Mouse (Mus musculus) forebrain, embryonic 15.5 days (tissue): Measurements from ENCODE around the gene Cdk7. TPM values are rescaled to one million over a fixed set of nuclear protein-coding genes. Genes with fewer than 3 reads are reported as not detected.

Source experiments
- ATAC-seq: fragments of 200-750 bp; cut with Nextera tagmentation; replicated peaks from 2 replicates; pipeline ENCODE4 v1.8.0; 2017; ENCODE audit warnings: mild to moderate bottlenecking, moderate TSS enrichment, moderate library complexity
- H3K27ac ChIP-seq: fragments of 300-500 bp; sonication (generic); replicated peaks from 2 replicates; pipeline ENCODE4 v1.5.1; 2015; ENCODE audit warnings: mild to moderate bottlenecking, inconsistent platforms
- H3K27me3 ChIP-seq: fragments of 300-500 bp; sonication (generic); 2 replicates; pipeline ENCODE4 v1.6.1; 2015; ENCODE audit warnings: inconsistent platforms
- H3K36me3 ChIP-seq: fragments of 300-500 bp; sonication (generic); 2 replicates; pipeline ENCODE4 v1.6.1; 2015; ENCODE audit warnings: mild to moderate bottlenecking, inconsistent platforms
- H3K4me1 ChIP-seq: fragments of 300-500 bp; sonication (generic); 2 replicates; pipeline ENCODE4 v1.6.1; 2015; ENCODE audit warnings: inconsistent platforms
- H3K4me2 ChIP-seq: fragments of 300-500 bp; sonication (generic); replicated peaks from 2 replicates; pipeline ENCODE4 v1.6.1; 2015; ENCODE audit warnings: mild to moderate bottlenecking, inconsistent platforms
- H3K4me3 ChIP-seq: fragments of 300-500 bp; sonication (generic); 2 replicates; pipeline ENCODE4 v1.5.1; 2015; ENCODE audit warnings: mild to moderate bottlenecking, inconsistent platforms
- H3K9ac ChIP-seq: fragments of 300-500 bp; sonication (generic); replicated peaks from 2 replicates; pipeline ENCODE4 v1.6.1; 2015; ENCODE audit warnings: mild to moderate bottlenecking, inconsistent platforms
- H3K9me3 ChIP-seq: fragments of 300-500 bp; sonication (generic); 2 replicates; pipeline ENCODE4 v1.6.1; 2016; ENCODE audit warnings: inconsistent platforms
- WGBS: fragments of 180-500 bp; shearing (Covaris S2); methylation state at CpG from one replicate; pipeline ENCODE4 v1.1.7; 2015; ENCODE audit warnings: mixed read lengths; 5-methylcytosine and 5-hydroxymethylcytosine counted together
- polyA plus RNA-seq: library from polyadenylated mRNA; unstranded; fragments of >200 nt; fragmentation: Nextera tagmentation; extraction: Ambion mirVana; gene quantifications from 2 replicates; pipeline ENCODE4 v1.2.1, GENCODE M21; 2015

Gene Cdk7
- polyA plus RNA-seq, 1 experiment from 2014 or later, result 56.2 TPM

- Histone ChIP-seq H3K27ac (no peak overlapping the region), H3K4me3 (peak overlapping the region; percentile 50), H3K4me1 (peaks cover 8% of the 10 kb centered on the region), H3K36me3 (peaks cover 13% of the 10 kb centered on the region), H3K27me3 (no peaks in the 10 kb centered on the region), H3K4me2 (peak overlapping the region; percentile 88), H3K9me3 (no peaks in the 10 kb centered on the region), H3K9ac (no peak overlapping the region)
- 65% methylated on average over 9 of the region's 9 CpGs for WGBS
- no peak for ATAC-seq
Observed at GRCm38 (mm10) chr13:100670181-100670741, 60.5 kb downstream of the Cdk7 start.

DNA sequence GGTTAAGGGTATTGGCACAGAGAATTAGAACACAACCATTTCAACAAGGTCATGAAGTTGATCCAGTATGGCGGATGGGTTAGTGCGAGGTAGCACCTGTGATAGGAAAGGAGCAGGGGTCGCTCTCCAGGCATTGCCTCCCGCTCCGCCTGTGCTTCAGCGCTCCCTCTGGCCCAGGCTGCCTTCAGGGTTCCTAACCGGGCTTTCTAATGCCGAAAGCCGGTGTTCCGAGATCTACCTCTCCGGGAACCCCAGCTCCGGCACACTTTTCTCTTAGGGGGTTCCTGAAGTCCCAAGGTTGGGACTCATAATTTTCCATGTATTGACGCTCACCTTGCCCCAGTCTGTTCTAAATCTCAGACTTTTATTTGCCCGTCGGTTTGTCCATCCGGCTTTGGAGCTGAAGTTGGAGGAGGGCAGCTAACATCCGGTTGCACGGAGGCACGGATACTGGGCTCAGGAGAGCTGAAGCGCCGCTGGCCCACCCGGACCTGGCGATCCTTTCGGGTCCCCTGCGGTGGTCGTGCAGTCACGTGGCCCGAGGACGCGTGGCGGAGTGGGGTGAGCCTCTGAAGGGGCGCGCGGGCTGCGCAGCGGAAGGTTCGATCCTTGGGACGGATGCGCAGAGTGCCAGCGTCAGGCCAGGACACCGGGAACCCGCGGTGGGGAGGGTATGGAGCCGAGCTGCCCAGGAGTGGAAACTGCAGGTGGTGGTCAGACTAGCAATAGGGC is 61.3 kb downstream of the Cdk7 start, which contains the start of gene Ccdc125:
Gene Ccdc125, plus strand, starts transcription at position 427 of the 732 bp plus-strand sequence.
- peak within 1 kb of the TSS; percentile 50 for H3K4me3 ChIP-seq
- WGBS, result under 1% methylated on average over 44 of the region's 44 CpGs
- H3K27me3 ChIP-seq, result no peaks in the 10 kb centered on the region
- H3K4me1 ChIP-seq, result peaks cover 8% of the 10 kb centered on the region
- peaks cover 16% of the 10 kb centered on the region for H3K36me3 ChIP-seq
- no peaks in the 10 kb centered on the region for H3K9me3 ChIP-seq
- peak within 1 kb of the TSS; percentile 51 for H3K9ac ChIP-seq
- peak within 1 kb of the TSS; percentile 88 for H3K4me2 ChIP-seq
- ATAC-seq, result peak; percentile 80
- no peak within 1 kb of the TSS for H3K27ac ChIP-seq

GRCm38 (mm10) chr13:100659864-100660456 is 70.8 kb downstream of the Cdk7 start:
- ATAC-seq, result peak; percentile 67; the same call in 1 of the 2 replicates
- Histone ChIP-seq H3K4me3 (no peak overlapping the region), H3K4me2 (no peak overlapping the region), H3K4me1 (no peaks in the 10 kb centered on the region), H3K27me3 (no peaks in the 10 kb centered on the region), H3K27ac (no peak overlapping the region), H3K36me3 (peaks cover 13% of the 10 kb centered on the region), H3K9me3 (no peaks in the 10 kb centered on the region), H3K9ac (no peak overlapping the region)
- WGBS, result 61% methylated on average over 4 of the region's 4 CpGs

DNA sequence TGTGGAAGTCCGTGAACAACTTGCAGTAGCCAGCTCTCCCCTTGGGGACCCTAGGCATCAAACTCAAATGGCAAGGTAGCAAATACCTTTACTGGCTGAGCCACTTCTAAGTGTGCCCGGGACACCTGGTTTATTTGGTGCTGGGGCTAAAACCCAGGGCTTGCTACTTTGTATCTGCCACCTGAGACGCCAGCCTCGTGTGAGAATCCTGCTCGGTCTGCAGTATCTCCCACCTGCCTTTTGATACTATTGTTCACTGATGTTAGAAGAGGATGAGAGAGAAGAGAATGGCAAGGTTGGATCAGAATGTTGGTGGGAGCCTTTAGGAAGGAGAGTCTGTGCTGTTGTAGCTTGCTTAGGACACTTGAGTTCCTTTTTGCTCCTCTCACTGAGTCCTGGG is 72.6 kb downstream of the Cdk7 start:
- Histone ChIP-seq H3K4me2 (no peak overlapping the region), H3K36me3 (peaks cover 9% of the 10 kb centered on the region), H3K9ac (no peak overlapping the region), H3K27me3 (no peaks in the 10 kb centered on the region), H3K9me3 (no peaks in the 10 kb centered on the region), H3K27ac (no peak overlapping the region), H3K4me1 (no peaks in the 10 kb centered on the region), H3K4me3 (no peak overlapping the region)
- WGBS, result 92% methylated on average over 5 of the region's 5 CpGs
- ATAC-seq, result no peak

Other genes starting within 250 kb of the Cdk7 start
- gene Gtf2h2, start 238.4 kb downstream of the Cdk7 start, polyA plus RNA-seq, result 69.6 and 70.8 TPM in 2 replicates
- gene Ocln, start 178.2 kb downstream of the Cdk7 start, polyA plus RNA-seq, result 6.0 and 7.7 TPM in 2 replicates
- 1.1 and 1.4 TPM in 2 replicates for gene Marveld2, start 114.0 kb downstream of the Cdk7 start, polyA plus RNA-seq
- gene Ak6, start 80.0 kb downstream of the Cdk7 start, polyA plus RNA-seq, result 349 and 353 TPM in 2 replicates
- gene Rad17, start 79.9 kb downstream of the Cdk7 start, polyA plus RNA-seq, result 21.6 and 23.5 TPM in 2 replicates
- 17.1 and 25.6 TPM in 2 replicates for gene Taf9, start 79.4 kb downstream of the Cdk7 start, polyA plus RNA-seq
- gene Ccdc125, start 61.2 kb downstream of the Cdk7 start, polyA plus RNA-seq, result 1.7 and 1.8 TPM in 2 replicates
- gene Mrps36, start 13.7 kb upstream of the Cdk7 start, polyA plus RNA-seq, result 111 and 119 TPM in 2 replicates
- 16.2 and 16.3 TPM in 2 replicates for gene Cenph, start 45.0 kb upstream of the Cdk7 start, polyA plus RNA-seq
- 128 and 144 TPM in 2 replicates for gene Ccnb1, start 55.6 kb upstream of the Cdk7 start, polyA plus RNA-seq
- 36.3 and 36.6 TPM in 2 replicates for gene Slc30a5, start 102.5 kb upstream of the Cdk7 start, polyA plus RNA-seq